8 mouse cellular contexts compared by ENCODE assay signal in genomic region chr9:110781731-110782130, GRCm38 (mm10). TPM values are rescaled to one million over a fixed set of nuclear protein-coding genes. Genes with fewer than 3 reads are reported as not detected.
DNase-seq lines count a peak whose midpoint lies in the region; ATAC-seq lines count a peak whose summit lies in the region.

No protein-coding gene starts in this region.

- peak overlapping the region; percentile 44 for H3K4me3 ChIP-seq in erythroblast, embryonic 14.5 days (replicated peaks)
- H3K4me3 ChIP-seq in midbrain, embryonic 10.5 days: peak overlapping the region; percentile 60

- peaks cover 29% of the 10 kb centered on the region for H3K27me3 ChIP-seq in erythroblast, embryonic 14.5 days (ENCODE audit: control insufficient read depth)
- peaks cover 38% of the 10 kb centered on the region for H3K27me3 ChIP-seq in midbrain, embryonic 10.5 days (ENCODE audit: low read depth, poor library complexity, severe bottlenecking)

- H3K9me3 ChIP-seq in erythroblast, embryonic 14.5 days (ENCODE audit: control insufficient read depth, low read length): no peaks in the 10 kb centered on the region
- no peaks in the 10 kb centered on the region for H3K9me3 ChIP-seq in midbrain, embryonic 10.5 days (replicated peaks)

- no peaks in the 10 kb centered on the region for H3K36me3 ChIP-seq in erythroblast, embryonic 14.5 days (ENCODE audit: control insufficient read depth)
- H3K36me3 ChIP-seq in midbrain, embryonic 10.5 days: no peaks in the 10 kb centered on the region

- WGBS in midbrain, embryonic 10.5 days: under 1% methylated on average over 23 of the region's 23 CpGs

- intact Hi-C loops in left cerebral cortex, postnatal 36 days (cut with DNase I): loop anchor here (1.0 to 5.0 kb wide), 5 partner anchors 49 to 371 kb away; no protein-coding TSS in a partner anchor

- H3K4me1 ChIP-seq in erythroblast, embryonic 14.5 days (ENCODE audit: control insufficient read depth): peaks cover 12% of the 10 kb centered on the region
- peaks cover 22% of the 10 kb centered on the region for H3K4me1 ChIP-seq in midbrain, embryonic 10.5 days

- peak; percentile 67 for DNase-seq in embryo, embryonic 11.5 days (ENCODE audit: low read depth, low spot score)
- DNase-seq in gastrocnemius, postnatal 4 days (ENCODE audit: low spot score in 2 of 2): peak; percentile 88 to 92
- peak; percentile 92 for DNase-seq in kidney, adult 11 months
- peak; percentile 69 for DNase-seq in left cerebral cortex, postnatal 36 days (ENCODE audit: low spot score in 2 of 2)
- no peak for DNase-seq in midbrain, embryonic 10.5 days (ENCODE audit: low spot score)
- DNase-seq in spleen, postnatal 4 days (ENCODE audit: low spot score in 2 of 2): peak; percentile 43 to 74

- H3K27ac ChIP-seq in midbrain, embryonic 10.5 days (replicated peaks): peak overlapping the region; percentile 72

- no peak; the same call in 1 of the 2 replicates for ATAC-seq in erythroblast, adult 5-6 weeks (replicated peaks; ENCODE audit: low FRiP score, poor library complexity, severe bottlenecking)

RNA-seq across cellular contexts. Expression of gene Prss42, which starts 16.2 kb away (rescaled TPM):
- not detected in 2 replicates for polyA plus RNA-seq in erythroblast, embryonic 14.5 days (2012)
- not detected in 2 replicates for total RNA-seq in erythroblast, adult 5-6 weeks (2015; ENCODE audit: low replicate concordance)
- not detected in 2 replicates for total RNA-seq in erythroblast, adult 5-6 weeks (2017; ENCODE audit: low replicate concordance)
- not detected for total RNA-seq in gastrocnemius, postnatal 4 days (2021)
- not detected for total RNA-seq in left cerebral cortex, postnatal 36 days (2021)
- polyA plus RNA-seq in midbrain, embryonic 10.5 days (2016; fragmentation: Nextera tagmentation; extraction: Ambion mirVana): not detected in 2 replicates

RNA-seq across cellular contexts. Expression of gene Prss44, which starts 32.1 kb away (rescaled TPM):
- polyA plus RNA-seq in erythroblast, embryonic 14.5 days (2012): 0.02 TPM in 1 of 2 replicates, not detected in the other
- not detected in 2 replicates for total RNA-seq in erythroblast, adult 5-6 weeks (2015; ENCODE audit: low replicate concordance)
- not detected in 2 replicates for total RNA-seq in erythroblast, adult 5-6 weeks (2017; ENCODE audit: low replicate concordance)
- not detected for total RNA-seq in gastrocnemius, postnatal 4 days (2021)
- not detected for total RNA-seq in left cerebral cortex, postnatal 36 days (2021)
- not detected in 2 replicates for polyA plus RNA-seq in midbrain, embryonic 10.5 days (2016; fragmentation: Nextera tagmentation; extraction: Ambion mirVana)

RNA-seq across cellular contexts. Expression of gene Pth1r, which starts 34.8 kb away (rescaled TPM):
- not detected in 2 replicates for polyA plus RNA-seq in erythroblast, embryonic 14.5 days (2012)
- total RNA-seq in erythroblast, adult 5-6 weeks (2015; ENCODE audit: low replicate concordance): not detected in 2 replicates
- not detected in 2 replicates for total RNA-seq in erythroblast, adult 5-6 weeks (2017; ENCODE audit: low replicate concordance)
- 10 to 100 TPM; 11.8 to 13.4 TPM for total RNA-seq in gastrocnemius, postnatal 4 days (2021)
- total RNA-seq in left cerebral cortex, postnatal 36 days (2021): 1 to 10 TPM; 4.6 to 7.1 TPM
- 30.9 and 33.9 TPM in 2 replicates for polyA plus RNA-seq in midbrain, embryonic 10.5 days (2016; fragmentation: Nextera tagmentation; extraction: Ambion mirVana)

RNA-seq across cellular contexts. Expression of gene Myl3, which starts 40.1 kb away (rescaled TPM):
- not detected in 2 replicates for polyA plus RNA-seq in erythroblast, embryonic 14.5 days (2012)
- not detected in 2 replicates for total RNA-seq in erythroblast, adult 5-6 weeks (2015; ENCODE audit: low replicate concordance)
- not detected in 2 replicates for total RNA-seq in erythroblast, adult 5-6 weeks (2017; ENCODE audit: low replicate concordance)
- total RNA-seq in gastrocnemius, postnatal 4 days (2021): 100 to 1,000 TPM; 322 to 324 TPM
- under 1 TPM in 1 of 2 experiments, not detected in 1; 0.59 TPM for total RNA-seq in left cerebral cortex, postnatal 36 days (2021)
- polyA plus RNA-seq in midbrain, embryonic 10.5 days (2016; fragmentation: Nextera tagmentation; extraction: Ambion mirVana): 0.36 and 0.51 TPM in 2 replicates

RNA-seq across cellular contexts. Expression of gene Prss43, which starts 44.8 kb away (rescaled TPM):
- polyA plus RNA-seq in erythroblast, embryonic 14.5 days (2012): not detected in 2 replicates
- not detected in 2 replicates for total RNA-seq in erythroblast, adult 5-6 weeks (2015; ENCODE audit: low replicate concordance)
- not detected in 2 replicates for total RNA-seq in erythroblast, adult 5-6 weeks (2017; ENCODE audit: low replicate concordance)
- total RNA-seq in gastrocnemius, postnatal 4 days (2021): not detected
- total RNA-seq in left cerebral cortex, postnatal 36 days (2021): under 1 TPM in 1 of 2 experiments, not detected in 1; 0.12 TPM
- not detected in 2 replicates for polyA plus RNA-seq in midbrain, embryonic 10.5 days (2016; fragmentation: Nextera tagmentation; extraction: Ambion mirVana)

Comparison
In these comparisons a context has a peak if more than half of its experiments do, and no peak if none do; other contexts are left out.
1. RNA of gene Pth1r, which starts 34.8 kb away (total RNA-seq): 11.8 to 13.4 TPM in gastrocnemius, postnatal 4 days and 4.6 to 7.1 TPM in left cerebral cortex, postnatal 36 days; not detected in erythroblast, adult 5-6 weeks; every median in the first group is over 4 times any median in the second.